45 mouse cellular contexts compared by ENCODE assay signal in genomic region chr2:85913197-85913596, GRCm38 (mm10). TPM values are rescaled to one million over a fixed set of nuclear protein-coding genes. Genes with fewer than 3 reads are reported as not detected.
"Had no signal": no experiment of that assay in that cellular context is flagged by ENCODE, and none has a peak within 500 bp of the region (broad histone marks: within the 10 kb centered on the region; RNA-seq: fewer than 3 reads in every experiment).

No protein-coding gene starts in this region.

- ATAC-seq: hindbrain, postnatal 0 days; intestine, embryonic 16.5 days; liver, embryonic 12.5 days had no signal

- H3K27me3 ChIP-seq: heart, embryonic 12.5 days; hindbrain, embryonic 13.5 days; hindbrain, embryonic 15.5 days; kidney, embryonic 15.5 days; limb, embryonic 13.5 days; limb, embryonic 15.5 days; liver, embryonic 12.5 days had no signal

- H3K4me2 ChIP-seq: heart, embryonic 12.5 days; hindbrain, embryonic 13.5 days; hindbrain, embryonic 15.5 days; kidney, embryonic 15.5 days; limb, embryonic 13.5 days; limb, embryonic 15.5 days; liver, embryonic 12.5 days had no signal

- H3K9ac ChIP-seq: heart, embryonic 12.5 days; hindbrain, embryonic 13.5 days; hindbrain, embryonic 15.5 days; kidney, embryonic 15.5 days; limb, embryonic 13.5 days; limb, embryonic 15.5 days; liver, embryonic 12.5 days; liver, embryonic 14.5 days had no signal

- H3K27ac ChIP-seq: gastrocnemius, adult 2 months; heart, embryonic 10.5 days; hindbrain, embryonic 13.5 days; hindbrain, embryonic 15.5 days; hindbrain, postnatal 0 days; kidney, embryonic 15.5 days; kidney, postnatal 0 days; limb, embryonic 13.5 days; limb, embryonic 15.5 days; liver, embryonic 12.5 days; liver, embryonic 14.5 days had no signal

- H3K4me1 ChIP-seq: heart, embryonic 10.5 days; heart, embryonic 12.5 days; hindbrain, embryonic 13.5 days; hindbrain, embryonic 15.5 days; kidney, embryonic 15.5 days; limb, embryonic 13.5 days; limb, embryonic 15.5 days; liver, embryonic 12.5 days had no signal

- H3K9me3 ChIP-seq: heart, embryonic 10.5 days; heart, embryonic 12.5 days; hindbrain, embryonic 13.5 days; hindbrain, embryonic 15.5 days; kidney, embryonic 15.5 days; limb, embryonic 13.5 days; limb, embryonic 15.5 days; liver, embryonic 12.5 days had no signal

- DNase-seq: gastrocnemius, adult 2 months; gastrocnemius, postnatal 10 days; gastrocnemius, postnatal 25 days; heart, adult 18-20 months; heart, postnatal 10 days; kidney, adult 11 months; kidney, adult 2 months; kidney, adult 9 months; kidney, postnatal 14 days; kidney, postnatal 36 days; layer of hippocampus, adult 9-11 months; layer of hippocampus, postnatal 36 days; left cerebral cortex, postnatal 4 days had no signal

- H3K36me3 ChIP-seq: heart, embryonic 10.5 days; heart, embryonic 12.5 days; hindbrain, embryonic 13.5 days; hindbrain, embryonic 15.5 days; kidney, embryonic 15.5 days; limb, embryonic 13.5 days; limb, embryonic 15.5 days; liver, embryonic 12.5 days had no signal

- H3K4me3 ChIP-seq: gastrocnemius, adult 2 months; heart, embryonic 10.5 days; heart, embryonic 12.5 days; hindbrain, embryonic 13.5 days; hindbrain, embryonic 15.5 days; kidney, embryonic 15.5 days; limb, embryonic 13.5 days; limb, embryonic 15.5 days; liver, embryonic 12.5 days had no signal

RNA-seq across cellular contexts. Expression of gene Olfr1025-ps1, which starts 1.8 kb away (rescaled TPM):
- total RNA-seq: gastrocnemius, adult 2 months; gastrocnemius, postnatal 10 days; gastrocnemius, postnatal 25 days; gastrocnemius, postnatal 4 days; granulocyte monocyte progenitor cell, adult 5-6 weeks; heart, adult 18-20 months; heart, adult 8-10 months; heart, postnatal 10 days; heart, postnatal 25 days; hematopoietic stem cell, adult 5-6 weeks; hindbrain, postnatal 0 days; layer of hippocampus, adult 18-20 months; layer of hippocampus, adult 8-10 months; layer of hippocampus, postnatal 14 days; layer of hippocampus, postnatal 36 days; left cerebral cortex, adult 18-20 months; left cerebral cortex, adult 8-10 months; left cerebral cortex, postnatal 10 days; left cerebral cortex, postnatal 25 days; left cerebral cortex, postnatal 4 days; liver, adult 2 months had no signal
- polyA plus RNA-seq: heart, embryonic 10.5 days; heart, embryonic 12.5 days; heart, embryonic 14.5 days; heart, embryonic 16.5 days; hindbrain, embryonic 11.5 days; hindbrain, embryonic 13.5 days; hindbrain, embryonic 15.5 days; hindbrain, postnatal 0 days; intestine, embryonic 14.5 days; intestine, embryonic 16.5 days; kidney, adult 2 months; kidney, embryonic 15.5 days; kidney, postnatal 0 days; large intestine, adult 2 months; limb, embryonic 11.5 days; limb, embryonic 13.5 days; limb, embryonic 15.5 days; liver, adult 2 months; liver, embryonic 12.5 days; liver, embryonic 14.5 days; liver, embryonic 16.5 days had no signal

RNA-seq across cellular contexts. Expression of gene Olfr1026, which starts 8.2 kb away (rescaled TPM):
- total RNA-seq: gastrocnemius, adult 2 months; gastrocnemius, postnatal 10 days; gastrocnemius, postnatal 25 days; gastrocnemius, postnatal 4 days; granulocyte monocyte progenitor cell, adult 5-6 weeks; heart, adult 18-20 months; heart, adult 8-10 months; heart, postnatal 10 days; heart, postnatal 25 days; hematopoietic stem cell, adult 5-6 weeks; hindbrain, postnatal 0 days; layer of hippocampus, adult 18-20 months; layer of hippocampus, adult 8-10 months; layer of hippocampus, postnatal 14 days; layer of hippocampus, postnatal 36 days; left cerebral cortex, adult 18-20 months; left cerebral cortex, adult 8-10 months; left cerebral cortex, postnatal 10 days; left cerebral cortex, postnatal 25 days; left cerebral cortex, postnatal 4 days; liver, adult 2 months had no signal
- polyA plus RNA-seq: heart, embryonic 10.5 days; heart, embryonic 12.5 days; heart, embryonic 14.5 days; heart, embryonic 16.5 days; hindbrain, embryonic 11.5 days; hindbrain, embryonic 13.5 days; hindbrain, embryonic 15.5 days; hindbrain, postnatal 0 days; intestine, embryonic 14.5 days; intestine, embryonic 16.5 days; kidney, adult 2 months; kidney, embryonic 15.5 days; kidney, postnatal 0 days; large intestine, adult 2 months; limb, embryonic 11.5 days; limb, embryonic 13.5 days; limb, embryonic 15.5 days; liver, adult 2 months; liver, embryonic 12.5 days; liver, embryonic 14.5 days; liver, embryonic 16.5 days had no signal

RNA-seq across cellular contexts. Expression of gene Olfr1024, which starts 8.3 kb away (rescaled TPM):
- total RNA-seq: gastrocnemius, adult 2 months; gastrocnemius, postnatal 10 days; gastrocnemius, postnatal 25 days; gastrocnemius, postnatal 4 days; granulocyte monocyte progenitor cell, adult 5-6 weeks; heart, adult 18-20 months; heart, adult 8-10 months; heart, postnatal 10 days; heart, postnatal 25 days; hematopoietic stem cell, adult 5-6 weeks; hindbrain, postnatal 0 days; layer of hippocampus, adult 18-20 months; layer of hippocampus, adult 8-10 months; layer of hippocampus, postnatal 14 days; layer of hippocampus, postnatal 36 days; left cerebral cortex, adult 18-20 months; left cerebral cortex, adult 8-10 months; left cerebral cortex, postnatal 10 days; left cerebral cortex, postnatal 25 days; left cerebral cortex, postnatal 4 days; liver, adult 2 months had no signal
- polyA plus RNA-seq: heart, embryonic 10.5 days; heart, embryonic 12.5 days; heart, embryonic 14.5 days; heart, embryonic 16.5 days; hindbrain, embryonic 11.5 days; hindbrain, embryonic 13.5 days; hindbrain, embryonic 15.5 days; hindbrain, postnatal 0 days; intestine, embryonic 14.5 days; intestine, embryonic 16.5 days; kidney, adult 2 months; kidney, embryonic 15.5 days; kidney, postnatal 0 days; large intestine, adult 2 months; limb, embryonic 11.5 days; limb, embryonic 13.5 days; limb, embryonic 15.5 days; liver, adult 2 months; liver, embryonic 12.5 days; liver, embryonic 14.5 days; liver, embryonic 16.5 days had no signal

RNA-seq across cellular contexts. Expression of gene Olfr1023, which starts 27.8 kb away (rescaled TPM):
- total RNA-seq: gastrocnemius, adult 2 months; gastrocnemius, postnatal 10 days; gastrocnemius, postnatal 25 days; gastrocnemius, postnatal 4 days; granulocyte monocyte progenitor cell, adult 5-6 weeks; heart, adult 18-20 months; heart, adult 8-10 months; heart, postnatal 10 days; heart, postnatal 25 days; hematopoietic stem cell, adult 5-6 weeks; hindbrain, postnatal 0 days; layer of hippocampus, adult 18-20 months; layer of hippocampus, adult 8-10 months; layer of hippocampus, postnatal 14 days; layer of hippocampus, postnatal 36 days; left cerebral cortex, adult 18-20 months; left cerebral cortex, adult 8-10 months; left cerebral cortex, postnatal 10 days; left cerebral cortex, postnatal 25 days; left cerebral cortex, postnatal 4 days; liver, adult 2 months had no signal
- polyA plus RNA-seq: heart, embryonic 10.5 days; heart, embryonic 12.5 days; heart, embryonic 14.5 days; heart, embryonic 16.5 days; hindbrain, embryonic 11.5 days; hindbrain, embryonic 13.5 days; hindbrain, embryonic 15.5 days; hindbrain, postnatal 0 days; intestine, embryonic 14.5 days; intestine, embryonic 16.5 days; kidney, adult 2 months; kidney, embryonic 15.5 days; kidney, postnatal 0 days; large intestine, adult 2 months; limb, embryonic 11.5 days; limb, embryonic 13.5 days; limb, embryonic 15.5 days; liver, adult 2 months; liver, embryonic 12.5 days; liver, embryonic 14.5 days; liver, embryonic 16.5 days had no signal

RNA-seq across cellular contexts. Expression of gene Olfr1028, which starts 37.0 kb away (rescaled TPM):
- total RNA-seq: gastrocnemius, adult 2 months; gastrocnemius, postnatal 10 days; gastrocnemius, postnatal 25 days; gastrocnemius, postnatal 4 days; granulocyte monocyte progenitor cell, adult 5-6 weeks; heart, adult 18-20 months; heart, adult 8-10 months; heart, postnatal 10 days; heart, postnatal 25 days; hematopoietic stem cell, adult 5-6 weeks; hindbrain, postnatal 0 days; layer of hippocampus, adult 18-20 months; layer of hippocampus, adult 8-10 months; layer of hippocampus, postnatal 14 days; layer of hippocampus, postnatal 36 days; left cerebral cortex, adult 18-20 months; left cerebral cortex, postnatal 10 days; left cerebral cortex, postnatal 25 days; left cerebral cortex, postnatal 4 days; liver, adult 2 months had no signal
- polyA plus RNA-seq: heart, embryonic 10.5 days; heart, embryonic 12.5 days; heart, embryonic 14.5 days; heart, embryonic 16.5 days; hindbrain, embryonic 11.5 days; hindbrain, embryonic 13.5 days; hindbrain, embryonic 15.5 days; hindbrain, postnatal 0 days; intestine, embryonic 14.5 days; intestine, embryonic 16.5 days; kidney, adult 2 months; kidney, embryonic 15.5 days; kidney, postnatal 0 days; large intestine, adult 2 months; limb, embryonic 11.5 days; limb, embryonic 13.5 days; limb, embryonic 15.5 days; liver, adult 2 months; liver, embryonic 12.5 days; liver, embryonic 14.5 days; liver, embryonic 16.5 days had no signal
